Mouse (Mus musculus): ENCODE measurements at regions not wholly inside any gene's neighbourhood (a gene's known extent, or its start where the extent isn't known, plus 50 kb on each side); places are given as distances from the start of the nearest gene placed in this dataset.

DNA sequence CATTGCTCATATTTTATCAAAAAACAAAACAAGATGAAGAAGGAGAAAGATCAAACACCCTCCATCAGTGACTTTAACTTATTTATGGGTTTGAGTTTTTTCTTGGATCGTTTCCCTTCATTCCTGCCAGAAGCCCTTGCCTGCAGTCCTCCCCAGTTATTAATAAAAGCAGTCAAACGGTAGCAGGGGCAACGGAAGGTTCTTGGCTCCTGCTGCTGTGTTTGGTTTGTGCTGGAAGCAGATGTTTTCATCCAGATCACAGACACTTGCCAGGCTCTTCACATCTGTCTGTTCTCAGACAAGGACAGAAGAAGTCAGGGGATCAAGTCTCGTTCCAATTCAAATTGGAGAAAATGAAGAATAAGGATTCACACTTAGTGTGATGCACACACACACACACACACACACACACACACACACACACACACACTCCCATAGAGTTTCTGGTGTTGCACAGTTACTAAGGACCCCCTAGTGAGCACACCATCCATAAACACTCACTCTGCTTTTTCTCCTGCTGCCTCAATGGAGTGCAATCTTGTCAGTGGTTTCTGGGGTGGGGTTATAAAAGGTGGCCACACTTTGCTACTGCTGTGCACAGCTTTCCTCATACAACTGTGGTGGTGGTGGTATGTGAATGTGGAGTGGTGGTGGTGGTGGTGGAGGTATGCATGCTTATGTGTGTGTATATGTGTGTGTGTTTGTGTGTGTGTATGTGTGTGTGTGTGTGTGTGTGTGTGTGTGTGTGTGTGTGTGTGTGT lies 131.6 kb upstream of the Mycn start:
- 63% methylated on average over 4 of the region's 4 CpGs for WGBS
- Histone ChIP-seq H3K9ac (replicated peaks; ENCODE audit: low read length, poor library complexity, severe bottlenecking) (no peak overlapping the region), H3K9me3 (ENCODE audit: low read length) (no peaks in the 10 kb centered on the region), H3K27me3 (ENCODE audit: insufficient read depth, low read length) (no peaks in the 10 kb centered on the region), H3K4me1 (ENCODE audit: insufficient read depth, low read length) (no peaks in the 10 kb centered on the region), H3K4me3 (ENCODE audit: low read depth, low read length) (no peak overlapping the region), H3K4me2 (ENCODE audit: low read depth, low read length, poor library complexity, severe bottlenecking) (no peak overlapping the region), H3K27ac (ENCODE audit: low read depth, low read length) (no peak overlapping the region), H3K36me3 (ENCODE audit: insufficient read depth, low read length) (no peaks in the 10 kb centered on the region)
- no peak for ATAC-seq (ENCODE audit: low FRiP score)
- no peak for DNase-seq (ENCODE audit: low spot score)
- no peak for TF ChIP-seq CTCF (IDR thresholded peaks at IDR 0.05)

DNA sequence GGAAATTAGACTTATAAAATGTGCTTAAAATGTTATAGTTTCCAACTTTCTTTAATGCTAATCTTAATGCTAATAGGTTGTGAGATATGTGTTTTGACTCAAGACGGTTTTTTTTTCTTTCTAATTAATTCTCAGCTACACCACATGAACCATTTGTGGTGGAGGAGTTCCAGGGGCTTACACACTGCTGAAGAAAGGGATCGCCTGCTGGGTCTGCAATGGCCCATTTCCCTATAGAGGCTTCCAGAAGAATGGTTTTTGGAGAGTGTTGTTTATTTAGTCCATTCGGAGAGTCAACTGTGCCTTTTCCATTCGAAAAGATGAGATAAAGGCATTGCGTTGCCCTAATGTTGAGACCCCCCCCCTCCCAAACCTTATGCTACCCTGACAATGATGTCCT lies 125.6 kb upstream of the Mycn start:
- H3K27ac ChIP-seq (ENCODE audit: low read depth, low read length), result no peak overlapping the region
- DNase-seq (ENCODE audit: low spot score) (no peak), ATAC-seq (ENCODE audit: low FRiP score) (no peak)
- H3K9me3 ChIP-seq (ENCODE audit: low read length), result no peaks in the 10 kb centered on the region
- no peaks in the 10 kb centered on the region for H3K27me3 ChIP-seq (ENCODE audit: insufficient read depth, low read length)
- H3K4me2 ChIP-seq (ENCODE audit: low read depth, low read length, poor library complexity, severe bottlenecking), result no peak overlapping the region
- no peak overlapping the region for H3K4me3 ChIP-seq (ENCODE audit: low read depth, low read length)
- WGBS, result 74% methylated on average over 5 of the region's 5 CpGs
- no peaks in the 10 kb centered on the region for H3K4me1 ChIP-seq (ENCODE audit: insufficient read depth, low read length)
- TF ChIP-seq CTCF (IDR thresholded peaks at IDR 0.05), result no peak
- H3K36me3 ChIP-seq (ENCODE audit: insufficient read depth, low read length), result no peaks in the 10 kb centered on the region
- H3K9ac ChIP-seq (replicated peaks; ENCODE audit: low read length, poor library complexity, severe bottlenecking), result no peak overlapping the region

DNA sequence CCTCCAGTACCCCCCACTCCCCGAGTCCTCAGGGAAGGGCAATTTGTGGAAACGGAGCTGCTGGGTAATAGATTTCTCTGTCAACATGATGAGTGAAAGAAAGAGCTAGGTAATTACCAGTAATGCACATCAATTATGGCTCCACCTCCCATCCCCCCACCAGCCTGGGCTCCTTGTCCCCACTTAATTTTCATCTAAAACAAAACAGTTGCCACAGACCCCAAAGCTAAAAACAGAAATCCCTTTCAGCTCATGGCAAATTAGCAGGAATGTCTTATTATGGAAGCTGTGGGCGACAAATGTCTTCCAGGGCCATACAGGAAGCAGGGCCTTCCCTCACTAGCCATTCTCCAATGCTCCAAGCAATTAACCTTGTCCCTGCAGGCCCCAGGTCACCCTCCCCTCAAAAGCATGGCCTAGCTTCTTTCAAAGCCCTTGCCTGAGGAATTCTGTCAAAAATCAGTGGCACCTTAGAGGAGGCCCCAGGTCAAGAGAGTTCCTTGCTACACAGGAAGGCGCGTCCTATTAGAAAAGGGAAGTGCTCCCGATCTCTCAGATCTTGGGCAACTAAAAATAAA lies 125.0 kb upstream of the Mycn start:
- 81% methylated on average over 6 of the region's 6 CpGs for WGBS
- Histone ChIP-seq H3K9me3 (ENCODE audit: low read length) (no peaks in the 10 kb centered on the region), H3K4me3 (ENCODE audit: low read depth, low read length) (no peak overlapping the region), H3K9ac (replicated peaks; ENCODE audit: low read length, poor library complexity, severe bottlenecking) (no peak overlapping the region), H3K27me3 (ENCODE audit: insufficient read depth, low read length) (no peaks in the 10 kb centered on the region), H3K27ac (ENCODE audit: low read depth, low read length) (no peak overlapping the region), H3K4me1 (ENCODE audit: insufficient read depth, low read length) (no peaks in the 10 kb centered on the region), H3K4me2 (ENCODE audit: low read depth, low read length, poor library complexity, severe bottlenecking) (no peak overlapping the region), H3K36me3 (ENCODE audit: insufficient read depth, low read length) (no peaks in the 10 kb centered on the region)
- DNase-seq (ENCODE audit: low spot score) (no peak), ATAC-seq (ENCODE audit: low FRiP score) (no peak)
- no peak for TF ChIP-seq CTCF (IDR thresholded peaks at IDR 0.05)

DNA sequence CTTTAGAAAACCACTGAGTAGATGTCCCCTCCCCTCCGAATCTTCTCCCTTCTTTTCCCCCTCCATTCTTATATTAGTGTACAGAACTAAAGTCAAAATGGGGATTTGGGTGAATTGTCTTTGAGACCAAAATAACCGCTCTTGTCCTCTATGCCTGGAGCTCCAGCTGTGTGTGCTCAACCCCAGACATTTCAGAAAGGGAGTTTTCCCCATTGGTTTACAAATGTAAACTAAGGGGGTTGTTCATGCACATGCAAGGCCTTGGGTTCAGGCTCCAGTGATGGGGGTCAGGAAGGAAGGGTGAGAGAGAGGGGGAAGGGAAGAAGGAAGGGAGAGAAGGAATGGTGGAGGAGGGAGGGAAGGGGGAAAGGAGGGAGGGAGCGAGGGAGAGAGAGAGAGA lies 117.8 kb upstream of the Mycn start:
- Histone ChIP-seq H3K4me3 (ENCODE audit: low read depth, low read length) (no peak overlapping the region), H3K27me3 (ENCODE audit: insufficient read depth, low read length) (no peaks in the 10 kb centered on the region), H3K27ac (ENCODE audit: low read depth, low read length) (no peak overlapping the region), H3K4me1 (ENCODE audit: insufficient read depth, low read length) (no peaks in the 10 kb centered on the region), H3K9ac (replicated peaks; ENCODE audit: low read length, poor library complexity, severe bottlenecking) (no peak overlapping the region), H3K36me3 (ENCODE audit: insufficient read depth, low read length) (no peaks in the 10 kb centered on the region), H3K9me3 (ENCODE audit: low read length) (no peaks in the 10 kb centered on the region), H3K4me2 (ENCODE audit: low read depth, low read length, poor library complexity, severe bottlenecking) (no peak overlapping the region)
- ATAC-seq (ENCODE audit: low FRiP score), result no peak
- DNase-seq (ENCODE audit: low spot score), result no peak
- no peak for TF ChIP-seq CTCF (IDR thresholded peaks at IDR 0.05)
- WGBS, result 74% methylated on average over 3 of the region's 3 CpGs

DNA sequence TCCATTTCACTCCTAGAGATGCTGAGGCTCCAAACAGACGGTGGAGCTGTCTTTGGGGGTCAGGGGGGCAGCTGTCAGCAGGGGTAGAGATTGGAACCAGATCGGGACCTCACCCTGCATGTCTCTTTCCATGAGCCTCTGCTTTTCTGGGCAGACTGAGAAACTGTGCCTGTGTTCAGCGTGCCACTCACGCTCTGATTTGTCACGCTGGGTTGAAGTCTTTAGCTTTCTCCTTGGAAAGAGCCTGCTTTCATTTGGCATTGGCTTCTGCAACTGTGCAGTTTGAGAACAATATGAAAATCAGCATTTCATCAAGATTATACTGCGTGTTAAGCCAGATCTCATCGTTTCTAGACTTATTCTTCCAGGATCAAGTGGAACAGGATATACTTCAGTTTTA lies 114.5 kb upstream of the Mycn start:
- H3K36me3 ChIP-seq (ENCODE audit: insufficient read depth, low read length), result no peaks in the 10 kb centered on the region
- H3K4me3 ChIP-seq (ENCODE audit: low read depth, low read length), result no peak overlapping the region
- H3K4me1 ChIP-seq (ENCODE audit: insufficient read depth, low read length), result peaks cover 7% of the 10 kb centered on the region; the same call in 1 of the 2 replicates
- H3K27me3 ChIP-seq (ENCODE audit: insufficient read depth, low read length), result no peaks in the 10 kb centered on the region
- no peak for TF ChIP-seq CTCF (IDR thresholded peaks at IDR 0.05)
- no peak overlapping the region for H3K9ac ChIP-seq (replicated peaks; ENCODE audit: low read length, poor library complexity, severe bottlenecking)
- peak; percentile 53 for DNase-seq (ENCODE audit: low spot score)
- 23% methylated on average over 7 of the region's 7 CpGs for WGBS
- H3K27ac ChIP-seq (ENCODE audit: low read depth, low read length), result no peak overlapping the region
- no peaks in the 10 kb centered on the region for H3K9me3 ChIP-seq (ENCODE audit: low read length)
- H3K4me2 ChIP-seq (ENCODE audit: low read depth, low read length, poor library complexity, severe bottlenecking), result no peak overlapping the region
- ATAC-seq (ENCODE audit: low FRiP score), result no peak

DNA sequence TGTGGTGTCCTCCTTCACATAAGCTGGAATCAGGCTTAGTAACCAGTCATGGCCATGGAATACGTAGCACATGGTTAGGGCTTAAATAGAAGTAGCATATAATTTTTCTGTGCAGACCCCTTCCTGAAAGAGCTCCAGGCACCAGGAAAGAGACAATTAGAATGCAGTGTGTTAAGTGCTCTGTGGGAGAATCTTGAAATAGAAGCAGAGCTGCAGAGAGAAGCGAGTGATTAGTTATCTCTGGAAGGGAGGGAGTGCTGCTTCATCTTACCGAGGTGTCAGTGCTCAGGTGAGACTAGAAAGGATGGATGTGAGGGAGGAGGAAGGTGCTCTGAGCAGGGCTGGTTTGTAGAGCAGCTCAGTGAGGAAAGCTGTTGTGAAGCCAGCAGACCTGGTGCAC lies 112.9 kb upstream of the Mycn start:
- no peak overlapping the region for H3K4me2 ChIP-seq (ENCODE audit: low read depth, low read length, poor library complexity, severe bottlenecking)
- no peak overlapping the region for H3K4me3 ChIP-seq (ENCODE audit: low read depth, low read length)
- H3K4me1 ChIP-seq (ENCODE audit: insufficient read depth, low read length), result peaks cover 7% of the 10 kb centered on the region; the same call in 1 of the 2 replicates
- WGBS, result 62% methylated on average over 3 of the region's 3 CpGs
- H3K36me3 ChIP-seq (ENCODE audit: insufficient read depth, low read length), result no peaks in the 10 kb centered on the region
- ATAC-seq (ENCODE audit: low FRiP score), result no peak
- H3K9me3 ChIP-seq (ENCODE audit: low read length), result no peaks in the 10 kb centered on the region
- no peak overlapping the region for H3K9ac ChIP-seq (replicated peaks; ENCODE audit: low read length, poor library complexity, severe bottlenecking)
- no peak overlapping the region for H3K27ac ChIP-seq (ENCODE audit: low read depth, low read length)
- H3K27me3 ChIP-seq (ENCODE audit: insufficient read depth, low read length), result no peaks in the 10 kb centered on the region
- no peak for DNase-seq (ENCODE audit: low spot score)
- TF ChIP-seq CTCF (IDR thresholded peaks at IDR 0.05), result no peak

Measured in midbrain, postnatal 0 days (tissue).